Mouse (Mus musculus) liver, embryonic 14.5 days (tissue): ENCODE results near the gene Elp4. TPM values are rescaled to one million over a fixed set of nuclear protein-coding genes. Genes with fewer than 3 reads are reported as not detected.

ENCODE experiments used
- ATAC-seq: fragments of 200-750 bp; cut with Nextera tagmentation; 2 replicates; pipeline ENCODE4 v1.8.0; 2017; ENCODE audit warnings: moderate number of reproducible peaks, mild to moderate bottlenecking, moderate library complexity; ENCODE audit not compliant: insufficient read depth
- DNase-seq, 3 experiments: peaks; one replicate each; pipeline ENCODE4 v3.0.0-alpha.2; 2012 to 2013; ENCODE audit warnings: low read depth in 3 of 3, low spot score in 3 of 3
- H3K27ac ChIP-seq: fragments of 300-500 bp; sonication (generic); 2 replicates; pipeline ENCODE4 v1.5.1; 2014; ENCODE audit warnings: moderate library complexity, mild to moderate bottlenecking, control low read depth, inconsistent platforms
- H3K27me3 ChIP-seq: fragments of 300-500 bp; sonication (generic); 2 replicates; pipeline ENCODE4 v1.6.1; 2014; ENCODE audit warnings: mild to moderate bottlenecking, low read length, moderate library complexity; ENCODE audit not compliant: control insufficient read depth, insufficient read depth
- H3K36me3 ChIP-seq: fragments of 300-500 bp; sonication (generic); replicated peaks from 2 replicates; pipeline ENCODE4 v1.6.1; 2014; ENCODE audit warnings: low read depth; ENCODE audit not compliant: control insufficient read depth, insufficient read depth
- H3K4me1 ChIP-seq, 2 experiments: fragments of 200-500 bp in 1 of 2; fragments of 300-500 bp in 1 of 2; sonication (generic) in 1 of 2; replicated peaks; 2 replicates each; pipeline ENCODE4 v1.6.1; 2012 to 2014; ENCODE audit warnings: antibody characterized with exemption in 1 of 2, inconsistent platforms in 1 of 2, low read length in 1 of 2; ENCODE audit not compliant: control insufficient read depth in 2 of 2, insufficient read depth in 2 of 2
- H3K4me2 ChIP-seq: fragments of 300-500 bp; sonication (generic); 2 replicates; pipeline ENCODE4 v1.6.1; 2014; ENCODE audit warnings: low read depth, mild to moderate bottlenecking, control low read depth, moderate library complexity
- H3K4me3 ChIP-seq, 2 experiments: fragments of 200-500 bp in 1 of 2; fragments of 300-500 bp in 1 of 2; sonication (generic) in 1 of 2; 2 replicates each; pipeline ENCODE4 v1.5.1; 2012 to 2014; ENCODE audit warnings: low read depth in 2 of 2, low read length in 2 of 2, mild to moderate bottlenecking in 2 of 2, control low read depth in 1 of 2, inconsistent platforms in 1 of 2, moderate library complexity in 1 of 2; ENCODE audit not compliant: insufficient read depth in 1 of 2
- H3K9ac ChIP-seq: fragments of 300-500 bp; sonication (generic); replicated peaks from 2 replicates; pipeline ENCODE4 v1.6.1; 2014; ENCODE audit warnings: mild to moderate bottlenecking, control low read depth, moderate library complexity
- H3K9me3 ChIP-seq: fragments of 300-500 bp; sonication (generic); 2 replicates; pipeline ENCODE4 v1.6.1; 2016; ENCODE audit warnings: low read length, mixed read lengths; ENCODE audit not compliant: control insufficient read depth
- CTCF ChIP-seq: IDR thresholded peaks from 2 replicates; pipeline ENCODE4 v1.5.1; 2016; ENCODE audit warnings: antibody characterized with exemption, low read depth, control low read depth
- EP300 ChIP-seq: IDR thresholded peaks from 2 replicates; pipeline ENCODE4 v1.6.1; 2016; ENCODE audit warnings: antibody characterized with exemption, low read depth
- WGBS: fragments of 180-500 bp; shearing (Covaris S2); extraction: QIAGEN DNeasy Blood & Tissue Kit; methylation state at CpG from one replicate; pipeline ENCODE4 v1.1.7; 2014; ENCODE audit not compliant: insufficient replicate concordance; 5-methylcytosine and 5-hydroxymethylcytosine counted together
- polyA plus RNA-seq, 2 experiments: library from polyadenylated mRNA; depleted of rRNA in 1 of 2; stranded (reverse) in 1 of 2; unstranded in 1 of 2; fragments of >200 nt; fragmentation: Nextera tagmentation in 1 of 2; extraction: Ambion mirVana in 1 of 2; gene quantifications; 2 replicates each; pipeline versions ENCODE4 v1.2.1 to v1.2.3; 2012 to 2014

The Elp4 gene
- polyA plus RNA-seq, 2 experiments: 5.3 to 11.8 TPM

- WGBS: 58% methylated on average over 8 of the region's 8 CpGs
- Histone ChIP-seq H3K36me3 (no peaks in the 10 kb centered on the region), H3K27me3 (peaks cover 39% of the 10 kb centered on the region), H3K27ac (no peak overlapping the region), H3K9me3 (no peaks in the 10 kb centered on the region), H3K4me3 (no peak overlapping the region), H3K9ac (no peak overlapping the region), H3K4me1 (no peaks in the 10 kb centered on the region), H3K4me2 (no peak overlapping the region)
- TF ChIP-seq EP300: no peak
- TF ChIP-seq CTCF: no peak
- DNase-seq: no peak
- no peak for ATAC-seq
Observed at GRCm38 (mm10) chr2:105656456-105656855, 247.9 kb downstream of the Elp4 start.

Other genes with a start within 250 kb of the Elp4 start
- gene Pax6, start 235.7 kb downstream of the Elp4 start, polyA plus RNA-seq (2012; rRNA removed): 0.06 and 0.11 TPM in 2 replicates
- gene Pax6, start 235.7 kb downstream of the Elp4 start, polyA plus RNA-seq (2014; fragmentation: Nextera tagmentation; extraction: Ambion mirVana): 0.08 TPM in 1 of 2 replicates, not detected in the other
- gene Immp1l, start 74 bp upstream of the Elp4 start, polyA plus RNA-seq (2012; rRNA removed): 19.9 and 21.0 TPM in 2 replicates
- gene Immp1l, start 74 bp upstream of the Elp4 start, polyA plus RNA-seq (2014; fragmentation: Nextera tagmentation; extraction: Ambion mirVana): 75.1 and 77.7 TPM in 2 replicates
- 6.0 and 12.8 TPM in 2 replicates for gene Dnajc24, start 99.0 kb upstream of the Elp4 start, polyA plus RNA-seq (2012; rRNA removed)
- gene Dnajc24, start 99.0 kb upstream of the Elp4 start, polyA plus RNA-seq (2014; fragmentation: Nextera tagmentation; extraction: Ambion mirVana): 18.8 and 22.6 TPM in 2 replicates